Mouse (Mus musculus): Measurements from ENCODE around the gene Cuedc1.
"Not testable (repeated sequence)": the region's sequence is repeated elsewhere in the genome, so short reads cannot be mapped to it uniquely, and the experiment has no call there.

Cuedc1 gene

DNA sequence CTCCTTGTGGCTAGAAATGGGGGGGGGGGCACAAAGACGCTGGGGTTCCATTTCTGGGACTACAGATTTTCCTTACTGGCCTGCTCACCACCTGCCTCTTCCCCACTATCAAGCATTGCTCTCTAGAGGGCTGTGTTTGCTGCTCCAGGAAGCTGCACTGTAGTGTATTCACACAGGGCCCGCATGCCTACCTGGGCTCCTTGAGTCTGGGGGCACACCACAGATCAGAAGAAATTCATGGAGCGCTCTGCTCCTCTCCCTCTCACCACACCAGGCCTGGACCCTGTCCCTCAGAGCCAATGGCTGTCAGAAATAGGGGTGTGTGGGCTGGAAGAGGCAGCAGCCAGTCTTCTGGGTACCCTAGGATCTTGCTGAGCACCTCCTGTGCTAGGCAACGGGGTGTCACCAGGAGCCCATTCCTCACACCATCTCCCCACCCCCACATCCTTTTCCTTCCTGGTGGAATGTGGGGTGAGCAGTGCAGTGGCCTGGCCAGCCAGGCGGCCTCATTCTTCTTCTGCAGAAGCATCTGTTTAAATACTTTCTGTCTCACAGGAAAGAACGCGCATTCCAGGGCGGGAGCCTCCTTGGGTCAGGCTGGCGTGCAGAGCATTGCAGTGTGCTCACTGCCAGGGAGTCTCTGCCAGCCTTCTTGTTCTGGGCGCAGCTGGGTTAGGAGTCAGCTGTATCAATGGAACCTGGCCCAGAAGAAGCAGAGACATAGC, 74.9 kb downstream of the Cuedc1 start:
- no peak for DNase-seq

DNA sequence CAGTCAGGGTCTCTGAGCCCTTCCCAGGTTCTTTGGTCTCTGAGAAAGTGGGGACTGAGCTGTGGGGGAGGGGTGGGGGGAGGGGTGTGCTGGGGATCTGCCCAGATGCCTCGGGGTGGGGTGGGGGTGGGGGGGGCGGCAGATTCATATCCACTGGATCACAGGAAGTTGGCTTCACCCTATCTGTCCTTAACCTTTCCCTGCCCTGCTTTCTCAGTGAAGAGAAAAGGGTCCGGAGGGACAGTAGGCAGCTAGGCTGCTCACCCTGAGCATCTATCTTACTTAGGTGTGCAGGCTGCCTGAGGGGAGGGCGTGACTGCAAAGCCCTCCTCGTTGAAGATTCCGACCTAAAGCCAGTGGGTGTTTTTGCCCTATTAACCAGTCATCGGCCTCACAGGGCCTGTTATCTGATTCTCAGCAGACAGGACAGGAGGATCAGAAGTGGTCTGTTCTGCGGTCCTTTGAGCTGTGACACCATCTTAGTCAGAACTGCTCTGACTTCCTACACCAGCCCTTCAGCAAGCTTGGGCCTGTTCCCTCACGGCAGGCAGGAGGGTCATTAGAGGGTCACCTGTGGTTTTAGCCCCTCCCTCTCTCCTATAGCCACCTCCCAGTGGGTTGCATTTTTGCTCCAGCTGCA, 75.6 kb downstream of the Cuedc1 start:
- no peak for DNase-seq

DNA sequence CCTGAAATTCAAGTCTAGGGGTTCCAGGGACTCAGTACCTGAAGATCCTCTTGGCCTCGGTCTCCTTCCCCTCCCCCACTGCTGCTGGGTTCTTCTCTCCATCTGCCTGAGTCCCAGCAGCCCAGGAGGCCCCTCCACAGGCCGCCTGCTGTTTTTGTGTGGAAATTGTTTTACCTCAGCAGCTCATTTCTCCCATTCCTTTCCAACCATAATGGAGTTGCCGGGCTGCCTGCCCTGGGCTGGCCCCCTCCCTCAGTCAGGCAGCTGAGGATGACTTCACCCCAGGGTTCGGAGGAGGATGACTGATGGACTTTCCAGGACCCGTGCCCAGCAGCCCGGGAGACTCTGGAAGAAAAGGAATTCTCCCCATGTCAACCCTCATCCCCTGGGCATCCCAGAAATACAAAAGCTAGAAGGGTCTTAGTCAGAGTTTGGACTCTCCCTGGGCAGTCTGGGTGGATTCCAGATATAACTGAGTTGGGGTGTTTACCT, 82.7 kb downstream of the Cuedc1 start:
- no peak for DNase-seq

DNA sequence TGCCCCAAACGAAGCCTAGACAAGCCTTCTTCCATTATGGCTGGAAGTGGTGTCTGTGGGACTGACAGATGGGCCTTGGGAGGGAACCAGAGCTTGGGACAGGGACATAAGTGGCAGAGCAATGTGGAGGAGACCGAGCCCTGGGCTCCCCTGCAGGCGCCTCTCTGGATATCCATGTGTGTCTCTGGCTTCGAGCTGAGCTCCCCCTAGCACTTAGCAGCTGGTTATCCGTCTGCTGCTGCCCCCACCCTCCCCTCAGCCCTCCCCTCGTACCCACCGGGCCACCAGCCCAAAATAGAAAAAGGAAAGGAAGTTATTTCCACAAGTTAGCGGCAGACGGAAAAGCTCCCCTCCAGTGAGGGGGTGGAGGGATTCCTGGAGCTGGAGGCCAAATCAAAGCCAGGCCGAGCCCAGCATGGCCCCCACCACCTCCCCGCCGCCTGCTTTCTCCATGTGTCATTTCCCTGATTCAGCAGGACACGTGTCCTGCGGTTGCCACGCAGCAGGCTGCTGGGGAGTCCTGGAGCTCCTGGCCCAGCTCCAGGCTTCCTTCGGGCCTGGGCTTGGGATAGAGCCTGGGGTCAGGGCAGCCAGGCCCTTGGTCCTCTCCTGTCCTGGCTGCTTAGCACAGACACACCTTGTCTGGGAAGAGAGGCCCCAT, 83.2 kb downstream of the Cuedc1 start:
- peak; percentile 64 for DNase-seq

DNA sequence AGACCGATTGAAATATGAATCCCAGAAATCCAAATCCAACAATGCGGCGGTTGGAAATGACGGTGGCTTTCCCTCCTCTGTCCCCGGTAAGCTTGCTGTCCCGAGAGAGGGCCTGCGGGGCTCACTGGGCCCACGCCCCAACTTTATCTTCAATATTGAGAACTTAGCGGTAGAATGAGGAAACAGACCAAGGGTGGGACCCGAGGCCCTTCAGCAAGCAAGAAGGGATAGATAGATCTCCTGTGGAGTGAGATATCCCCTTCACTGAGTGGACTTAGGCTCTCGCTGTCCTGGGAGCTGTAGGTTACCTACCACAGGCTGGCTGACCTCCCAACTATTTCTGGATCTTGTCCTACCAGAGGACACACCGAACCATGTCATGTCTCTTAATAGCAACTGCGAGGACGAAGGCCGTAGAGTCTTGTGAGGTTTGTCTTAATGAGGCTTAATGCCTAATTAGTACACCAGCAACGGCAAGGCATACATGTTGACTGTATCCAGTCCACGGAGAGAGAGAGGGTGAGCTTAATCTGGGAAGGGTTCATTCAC, 86.8 kb downstream of the Cuedc1 start:
- no peak for DNase-seq

DNA sequence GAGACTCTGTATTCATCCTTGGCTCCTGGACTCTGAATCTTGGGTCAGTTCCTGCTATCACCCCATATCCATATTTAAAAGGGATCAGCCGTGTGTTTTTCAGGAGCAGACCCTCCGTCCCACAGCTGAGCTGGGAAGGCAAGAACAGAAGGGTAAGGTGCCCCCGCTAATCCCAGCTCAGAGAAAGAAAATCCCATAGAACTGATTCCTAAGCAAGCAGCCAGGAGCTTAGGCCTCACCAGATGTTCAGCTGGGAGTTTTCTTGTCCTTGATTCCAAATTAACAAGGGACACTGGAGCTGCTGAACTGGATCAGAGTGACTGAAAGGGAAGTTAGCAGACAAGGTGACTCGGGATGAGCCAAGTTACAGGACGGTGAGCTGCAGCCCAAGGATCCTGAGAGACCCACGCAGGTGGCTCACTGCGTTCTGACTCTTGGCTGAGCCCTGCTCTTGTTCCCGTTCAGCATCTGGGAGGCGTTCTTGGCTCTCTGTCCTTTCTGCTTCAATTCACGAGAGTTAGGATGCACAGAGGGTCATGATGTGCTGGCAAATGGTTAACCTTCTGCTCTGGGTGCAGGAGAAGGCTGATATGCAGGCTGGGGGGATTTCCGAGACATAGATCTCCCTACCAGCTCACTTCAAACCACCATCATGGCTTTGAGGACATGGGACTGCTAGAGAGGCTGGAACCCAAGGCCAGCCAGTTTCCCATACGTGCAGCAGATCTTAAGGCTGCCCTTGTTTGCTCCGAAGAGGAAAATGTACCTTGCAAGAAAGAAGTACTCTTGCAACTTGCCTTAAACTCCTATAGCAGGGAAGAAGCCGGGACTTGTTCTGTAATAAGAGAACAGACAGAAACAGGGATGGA, 88.5 kb downstream of the Cuedc1 start:
- no peak for DNase-seq

DNA sequence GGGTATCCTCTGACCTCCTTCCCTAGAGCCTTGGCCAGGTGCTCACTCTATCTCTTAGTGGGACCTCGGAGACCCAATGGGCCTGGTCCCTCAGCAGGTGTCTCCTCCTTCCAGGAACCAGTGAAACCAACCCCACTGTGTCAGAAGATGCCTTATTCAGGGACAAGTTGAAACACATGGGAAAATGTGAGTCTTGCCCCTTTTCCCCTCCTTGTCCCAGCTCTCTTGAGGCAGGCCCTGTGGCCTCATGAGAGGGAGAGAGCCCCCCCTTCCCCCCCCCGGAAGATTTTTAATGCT, 89.0 kb downstream of the Cuedc1 start:
- DNase-seq, result no peak

DNA sequence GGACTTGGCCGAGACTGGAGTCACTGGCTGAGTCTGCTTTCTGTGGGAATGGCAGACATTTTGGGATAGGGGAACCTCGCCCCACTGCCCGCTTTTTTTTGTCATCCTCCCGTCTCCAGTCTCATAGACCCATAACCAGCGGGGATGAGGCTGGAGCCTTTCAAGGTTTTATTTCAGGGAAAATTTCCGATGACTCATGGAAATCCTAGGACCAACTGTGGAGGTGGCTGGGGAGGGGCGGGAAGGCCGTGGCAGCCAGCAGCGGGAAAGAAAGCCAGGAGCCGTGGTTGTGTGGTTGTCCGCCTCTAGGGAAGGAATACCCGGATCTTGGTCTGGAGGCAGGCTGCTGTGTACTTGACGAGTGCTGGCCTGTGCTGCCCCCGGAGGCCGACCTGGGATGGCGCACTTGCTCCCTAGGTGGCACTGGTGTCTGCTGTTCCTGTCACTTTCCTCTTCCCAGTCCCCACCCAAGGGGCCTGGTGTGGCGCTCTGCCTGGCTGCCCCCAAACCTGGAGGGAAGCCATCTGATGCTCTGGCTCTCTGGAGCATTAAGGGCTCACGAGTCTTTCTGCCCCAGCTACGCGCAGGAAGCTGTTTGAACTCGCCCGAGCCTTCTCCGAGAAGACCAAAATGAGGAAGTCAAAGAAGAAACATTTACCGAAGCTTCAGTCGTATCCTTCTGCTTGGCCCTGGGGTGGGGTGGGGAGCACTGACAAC, 89.7 kb downstream of the Cuedc1 start:
- DNase-seq, result peak; percentile 87

DNA sequence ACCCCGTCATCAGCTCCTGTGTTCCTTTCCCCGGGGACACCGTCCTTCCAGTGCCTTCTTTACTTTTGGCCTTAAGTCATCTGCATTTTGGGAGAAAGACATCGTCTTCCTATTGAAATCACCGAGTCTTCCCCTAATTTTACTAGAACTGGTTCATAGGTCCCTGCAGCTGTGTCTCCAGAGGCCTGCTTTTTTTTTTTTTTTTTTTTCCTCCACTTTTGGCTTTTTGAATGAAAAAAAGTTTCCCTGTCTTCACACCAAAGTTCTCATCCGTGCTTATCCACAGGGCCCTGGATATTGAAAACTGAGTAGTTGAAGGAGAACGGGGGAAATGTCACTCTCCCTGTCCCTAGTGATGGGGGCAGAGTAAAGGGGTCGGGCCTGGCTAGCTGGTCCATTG, 90.4 kb downstream of the Cuedc1 start:
- DNase-seq, result no peak

DNA sequence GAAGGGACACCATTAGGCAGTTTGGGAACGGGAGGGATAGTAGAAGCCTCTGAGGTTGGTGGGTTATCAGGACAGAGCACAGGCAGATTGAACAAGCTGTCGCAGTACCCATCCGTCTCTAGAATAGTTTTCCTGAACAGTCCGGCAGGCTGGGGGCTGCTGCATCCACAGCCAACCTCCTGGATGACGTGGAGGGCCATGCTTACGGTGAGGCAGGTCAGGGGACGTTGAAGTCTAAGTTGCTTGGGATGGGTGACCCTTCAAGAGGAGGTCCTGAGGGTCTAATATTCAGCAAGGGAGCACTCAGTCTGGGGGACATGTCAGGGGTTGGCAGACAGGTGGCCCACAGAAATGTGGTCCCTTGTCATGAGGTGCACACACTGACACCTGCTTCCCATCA, 90.8 kb downstream of the Cuedc1 start:
- no peak for DNase-seq

DNA sequence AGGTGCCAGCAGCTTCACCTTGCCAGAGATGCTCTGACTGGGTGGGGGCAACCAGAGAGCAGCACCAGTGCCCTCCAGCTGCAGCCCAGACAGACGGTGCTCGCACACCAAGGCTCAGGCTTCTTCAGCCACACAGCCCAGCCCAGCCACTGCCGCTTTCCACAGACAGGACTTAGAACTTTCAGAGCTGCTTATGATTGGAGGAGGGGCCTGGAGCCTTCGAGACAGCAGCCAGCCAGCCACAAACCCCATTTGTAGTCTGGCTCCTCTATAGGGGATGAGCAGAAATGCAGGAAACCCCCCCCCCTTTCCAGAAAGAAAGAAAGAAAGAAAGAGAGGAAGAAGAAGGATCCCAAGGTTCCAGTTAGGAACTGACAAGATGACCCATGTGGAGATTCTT, 94.7 kb downstream of the Cuedc1 start:
- DNase-seq, result no peak

DNA sequence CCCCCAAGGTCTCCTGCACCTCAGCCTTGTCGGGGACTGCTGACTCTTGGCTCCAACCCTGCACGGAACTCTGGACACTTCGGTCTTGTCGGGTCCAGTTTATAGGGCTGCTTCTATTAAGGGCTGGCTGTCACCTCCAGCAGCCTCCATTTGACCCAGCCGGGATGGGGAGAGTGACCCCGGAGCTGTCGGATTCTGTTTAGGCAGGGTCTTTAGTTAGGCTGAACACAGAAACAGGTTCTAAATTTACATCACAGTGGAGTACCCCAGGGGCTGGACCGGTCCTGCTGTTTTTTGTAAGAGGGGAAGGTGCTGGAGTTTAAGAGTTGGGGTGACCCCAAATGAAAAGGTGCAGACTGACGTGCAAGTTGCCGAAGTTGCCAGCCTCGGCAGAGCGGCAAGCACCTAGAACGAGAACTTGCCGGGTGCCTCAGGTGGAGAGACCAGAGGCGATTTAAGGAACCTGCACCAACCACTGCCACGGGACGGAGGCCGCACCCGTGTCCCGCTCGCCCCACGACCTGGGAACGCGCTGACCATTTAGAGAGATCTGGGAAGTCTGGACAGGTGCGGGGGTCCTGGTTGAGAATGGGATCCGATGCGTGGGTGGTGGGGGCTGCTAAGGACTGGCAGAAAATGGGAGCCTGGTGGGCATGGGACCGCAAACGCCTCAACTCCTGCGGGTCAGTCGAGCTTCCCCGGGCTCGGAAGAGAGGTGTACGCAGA, 95.4 kb downstream of the Cuedc1 start:
- DNase-seq, result no peak

DNA sequence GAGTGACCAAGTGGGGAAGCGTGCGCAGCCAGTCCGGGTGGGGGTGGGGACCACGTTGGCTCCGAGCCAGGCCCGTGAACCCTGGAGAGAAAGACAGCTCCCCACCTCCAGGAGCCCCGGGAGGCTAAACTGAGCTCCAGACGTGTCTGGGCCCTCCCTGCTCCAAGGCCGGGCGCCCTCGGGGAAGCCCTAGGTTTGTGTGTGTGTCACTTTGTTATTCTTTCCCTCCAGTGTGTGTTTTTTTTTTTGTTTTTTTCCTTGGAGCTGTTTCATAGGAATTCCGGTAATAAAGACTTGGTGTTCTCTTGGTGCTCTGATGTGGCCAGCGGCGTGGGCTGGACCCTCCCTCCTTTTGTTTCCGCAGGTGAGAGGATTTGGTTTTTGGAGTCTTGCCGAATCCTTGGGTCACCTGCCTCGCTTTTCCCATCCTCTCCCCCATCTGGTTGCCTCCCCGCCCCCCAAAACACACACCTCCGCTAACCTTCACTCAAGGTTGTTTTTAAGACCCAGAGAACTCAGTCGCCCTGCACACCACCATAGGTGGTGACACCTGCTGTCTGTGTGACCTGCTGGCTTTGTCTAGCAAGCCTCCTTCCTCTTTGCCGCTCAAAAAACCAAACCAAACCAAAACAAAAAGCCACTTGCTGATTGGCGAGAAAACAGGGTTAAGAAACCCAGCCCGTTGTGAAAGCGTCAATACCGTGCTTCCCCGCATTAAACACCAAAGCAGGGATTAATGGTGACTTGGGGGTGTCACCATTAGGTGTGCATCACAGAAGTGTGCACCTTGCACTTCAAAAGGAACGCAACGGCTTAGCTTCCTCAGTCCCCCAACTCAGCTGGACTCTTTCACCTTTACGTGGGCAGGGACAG, 96.2 kb downstream of the Cuedc1 start:
- DNase-seq, result no peak

DNA sequence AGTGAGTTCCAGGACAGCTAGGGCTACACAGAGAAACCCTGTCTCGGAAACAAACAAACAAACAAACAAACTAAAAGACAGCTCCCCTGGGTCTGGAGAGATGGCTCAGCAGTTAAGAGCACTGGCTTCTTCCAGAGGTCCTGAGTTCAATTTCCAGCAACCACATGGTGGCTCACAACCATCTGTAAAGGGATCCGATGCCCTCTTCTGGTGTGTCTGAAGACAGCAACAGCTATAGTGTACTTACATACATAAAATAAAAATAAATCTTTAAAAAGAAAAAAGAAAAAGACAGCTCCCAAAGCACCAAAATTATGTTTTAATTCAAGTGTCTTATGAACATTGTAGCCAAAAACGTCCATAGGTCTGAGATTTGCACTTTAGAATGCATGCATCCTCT, 97.8 kb downstream of the Cuedc1 start:
- not testable (repeated sequence) for DNase-seq

DNA sequence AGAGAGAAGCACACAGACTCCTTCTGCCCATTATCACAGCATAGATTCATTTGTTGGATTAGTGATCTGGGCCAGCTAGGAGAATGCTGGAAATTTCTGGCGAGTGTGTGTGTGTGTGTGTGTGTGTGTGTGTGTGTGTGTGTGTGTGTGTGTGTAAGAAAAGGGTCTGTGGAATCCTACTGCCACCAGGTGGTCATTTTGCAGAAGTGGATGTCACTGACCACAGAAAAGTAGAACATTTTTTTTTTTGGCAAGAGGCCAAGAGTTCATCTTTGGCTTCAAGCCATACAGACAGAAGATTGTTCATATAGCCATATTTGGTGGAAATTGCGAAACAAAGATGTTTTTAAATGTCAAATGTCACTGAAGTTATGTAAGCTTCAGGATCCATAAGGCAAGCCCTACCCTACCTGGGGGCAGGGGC, 99.3 kb downstream of the Cuedc1 start:
- peak; percentile 56 for DNase-seq

DNA sequence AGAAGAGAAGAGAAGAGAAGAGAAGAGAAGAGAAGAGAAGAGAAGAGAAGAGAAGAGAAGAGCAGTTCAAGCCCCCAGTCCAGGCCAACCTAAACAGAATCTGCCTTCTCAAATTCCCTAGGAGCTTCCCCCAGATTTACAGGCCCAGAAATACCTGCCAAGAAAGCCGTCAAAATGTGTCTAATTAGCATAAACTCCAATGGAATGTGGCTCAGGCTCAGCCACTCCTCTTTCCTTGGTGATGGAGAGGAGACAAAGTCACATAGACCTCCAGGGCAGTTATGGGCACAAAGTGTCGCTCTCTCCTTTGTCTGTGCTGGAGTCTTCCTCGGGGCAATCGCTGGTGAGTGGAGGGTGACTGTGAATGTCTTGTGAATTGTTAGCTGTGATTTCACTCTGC, 100.4 kb downstream of the Cuedc1 start:
- DNase-seq, result no peak

DNA sequence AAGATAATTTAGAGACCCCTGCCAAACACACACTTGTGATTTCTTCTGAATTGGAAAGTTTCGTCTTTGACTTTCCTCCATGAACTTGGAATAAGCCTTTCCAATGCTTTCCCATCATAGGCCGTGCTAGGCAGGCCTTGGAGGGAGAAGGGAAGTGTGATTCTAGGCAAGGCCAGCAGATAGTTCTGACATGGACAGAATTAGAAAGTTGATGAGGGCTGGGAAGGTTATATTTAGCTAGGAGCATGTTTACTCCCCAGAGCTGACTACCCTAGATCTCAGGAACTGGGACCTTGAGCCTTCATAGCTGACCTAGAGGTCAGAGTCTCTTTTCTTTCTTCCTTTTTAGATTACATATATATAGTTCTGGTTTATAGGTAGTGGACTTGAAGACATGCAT, 103.3 kb downstream of the Cuedc1 start:
- no peak for DNase-seq

DNA sequence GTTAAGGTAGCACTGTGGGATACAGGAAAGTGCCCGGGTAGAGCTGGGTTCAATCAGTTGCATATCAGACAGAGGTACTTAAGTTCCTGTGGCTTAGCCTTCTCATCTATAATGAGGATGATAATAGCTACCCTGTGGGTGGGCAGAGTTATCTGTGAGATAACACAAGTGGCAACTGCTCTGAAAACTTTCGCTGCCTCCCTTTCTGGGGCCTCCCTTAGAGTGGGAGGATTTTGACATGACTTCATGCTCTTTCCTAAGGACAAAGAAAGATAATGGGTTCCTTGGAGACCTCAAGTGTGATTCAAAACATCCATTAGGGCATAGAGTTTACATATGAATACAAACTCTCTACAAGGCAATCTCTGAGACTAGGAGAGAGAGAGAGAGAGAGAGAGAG, 104.2 kb downstream of the Cuedc1 start:
- DNase-seq, result no peak

DNA sequence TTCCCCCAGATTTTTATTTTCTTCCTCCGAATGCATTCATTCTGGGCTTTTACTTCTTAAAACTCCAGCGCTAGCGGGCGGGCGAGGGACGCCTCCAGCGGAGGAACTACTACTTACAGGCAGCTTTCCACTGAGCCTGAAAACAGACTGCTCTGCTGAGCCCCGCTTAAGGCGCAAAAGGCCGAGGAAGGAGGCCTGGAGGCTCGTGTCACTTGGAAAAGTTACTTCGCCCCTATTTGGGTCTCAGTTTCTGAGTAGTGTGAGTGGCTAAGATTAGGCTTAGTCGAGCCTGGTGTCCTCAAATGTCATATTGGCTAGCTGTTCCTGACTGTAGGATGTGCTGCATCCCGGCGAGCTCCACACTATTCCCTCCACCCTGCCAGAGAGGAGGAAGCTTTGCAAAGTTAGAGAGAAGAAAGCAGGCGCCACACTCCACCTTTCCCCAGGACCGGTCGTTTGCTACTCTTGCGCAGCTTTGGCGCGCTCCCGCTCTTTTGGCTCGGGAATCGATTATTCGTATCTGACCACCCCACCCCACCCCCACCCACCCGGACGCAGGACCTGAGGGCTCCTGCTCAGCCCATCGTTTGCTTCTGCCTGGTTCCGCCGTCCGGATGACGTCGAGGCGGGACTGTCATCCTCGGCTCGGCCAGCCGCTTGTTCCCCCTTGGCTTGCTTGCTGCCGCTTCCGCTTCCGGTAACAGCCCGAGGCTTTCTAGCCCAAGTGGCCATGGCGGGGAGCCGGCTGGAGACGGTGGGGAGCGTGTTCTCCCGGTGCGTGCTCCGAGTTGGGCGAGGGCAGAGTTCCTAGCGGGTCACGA, 106.1 kb downstream of the Cuedc1 start, which contains the start of gene Mrps23:
Gene Mrps23 (plus strand): TSS at position 677 of the 821 bp plus-strand sequence.
- DNase-seq, result peak; percentile 95
